Mouse (Mus musculus): ENCODE measurements around the gene Gp2.

The Gp2 gene

DNA sequence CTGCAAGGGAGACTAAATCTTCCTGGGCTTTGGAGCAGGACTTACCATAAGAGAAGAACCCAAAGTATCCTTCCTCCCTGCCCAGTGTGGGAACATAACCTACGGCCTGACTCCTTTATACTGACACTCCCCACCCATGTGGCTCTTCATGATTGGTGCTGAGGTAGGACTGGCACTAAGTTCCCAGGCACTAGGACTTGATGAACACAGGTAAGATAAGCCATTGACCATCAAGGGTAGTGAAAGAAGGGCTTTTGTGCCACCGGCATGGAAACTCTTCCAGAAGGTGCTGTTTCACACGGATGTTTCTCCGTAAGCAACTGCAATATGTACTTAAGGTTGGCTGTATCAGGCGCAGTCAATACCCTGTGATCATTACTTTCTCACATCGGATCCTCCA is at the start of gene Gp2:
Gene Gp2 (minus strand): TSS at position 101 of the 400 bp plus-strand sequence.
- in situ Hi-C loops (cut with MseI, MboI), result no loop called here

DNA sequence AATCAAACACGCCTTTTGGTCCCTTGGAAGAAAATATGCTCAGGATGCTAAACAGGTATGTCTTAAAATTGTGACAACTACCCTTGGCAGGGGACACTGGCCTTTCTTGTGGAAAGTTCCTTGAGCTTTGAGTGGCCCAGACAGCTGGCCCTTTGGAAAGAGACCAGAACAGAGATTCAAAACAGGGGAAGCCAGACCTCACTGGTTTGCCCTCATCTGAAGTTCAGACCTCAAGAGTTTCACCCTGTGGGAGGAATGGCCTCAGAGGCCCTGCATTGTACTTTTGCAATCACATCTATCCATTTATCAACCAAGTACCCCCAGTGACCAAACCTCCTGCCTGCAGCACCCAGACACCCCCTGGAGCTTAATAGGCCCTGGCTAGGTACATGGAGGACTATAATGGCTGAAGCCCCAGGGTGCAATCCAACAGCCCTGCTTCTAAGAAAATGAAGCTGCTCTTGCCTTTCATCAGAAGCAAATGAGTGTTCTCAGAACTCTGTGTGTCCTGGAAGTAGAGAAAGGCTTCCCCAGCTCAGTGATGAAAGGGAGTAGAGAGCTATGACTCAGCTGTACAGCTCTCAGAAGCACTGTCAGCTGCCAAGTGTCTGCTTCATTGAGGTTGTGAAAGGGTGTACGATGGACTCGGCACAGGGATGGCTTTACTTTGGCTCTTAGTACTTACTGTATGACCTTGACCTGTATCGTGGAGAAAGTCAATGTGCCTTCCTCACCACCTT is 31.1 kb upstream of the Gp2 start:
- in situ Hi-C loops (cut with MseI, MboI), result no loop called here

DNA sequence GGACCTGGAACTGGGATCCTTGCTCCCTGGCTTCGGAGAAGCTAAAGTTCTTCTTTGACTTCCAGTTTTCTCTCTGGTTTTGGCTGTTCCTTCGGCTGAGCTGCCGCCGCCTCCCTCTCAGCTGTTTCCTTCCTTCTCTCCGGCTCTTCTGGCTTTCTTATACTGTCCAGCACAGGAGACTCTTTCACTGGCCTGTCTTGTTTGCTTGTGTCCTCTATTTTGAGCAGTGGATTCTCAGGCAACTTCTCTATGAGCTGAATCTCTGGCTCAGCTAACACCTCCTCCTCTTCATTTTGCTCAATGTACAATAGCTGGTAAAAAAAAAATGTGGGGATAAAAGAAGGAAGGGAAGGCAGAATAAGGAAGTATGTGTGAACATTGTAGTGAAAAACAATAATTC is 27.6 kb upstream of the Gp2 start:
- in situ Hi-C loops (cut with MseI, MboI), result no loop called here

DNA sequence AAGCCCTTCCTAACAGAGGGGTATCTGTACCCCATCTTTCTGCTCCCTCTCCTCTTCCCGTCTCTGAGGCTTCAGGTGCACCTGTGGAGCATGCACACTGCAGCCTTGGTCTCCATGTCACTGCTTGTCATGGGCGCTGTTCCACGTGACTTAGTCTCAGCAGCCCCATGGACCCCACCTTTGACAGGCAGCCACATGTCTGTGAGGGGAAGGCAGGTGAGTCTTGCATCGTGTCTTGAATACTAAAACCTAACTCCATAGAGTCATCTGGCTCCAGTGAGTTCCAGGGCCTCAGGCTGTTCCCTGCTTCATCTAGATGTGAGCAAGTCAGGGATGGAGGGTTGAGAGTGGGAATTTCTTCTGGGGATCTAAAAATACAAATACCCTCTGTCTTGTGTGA is 25.1 kb upstream of the Gp2 start:
- in situ Hi-C loops (cut with MseI, MboI), result no loop called here

DNA sequence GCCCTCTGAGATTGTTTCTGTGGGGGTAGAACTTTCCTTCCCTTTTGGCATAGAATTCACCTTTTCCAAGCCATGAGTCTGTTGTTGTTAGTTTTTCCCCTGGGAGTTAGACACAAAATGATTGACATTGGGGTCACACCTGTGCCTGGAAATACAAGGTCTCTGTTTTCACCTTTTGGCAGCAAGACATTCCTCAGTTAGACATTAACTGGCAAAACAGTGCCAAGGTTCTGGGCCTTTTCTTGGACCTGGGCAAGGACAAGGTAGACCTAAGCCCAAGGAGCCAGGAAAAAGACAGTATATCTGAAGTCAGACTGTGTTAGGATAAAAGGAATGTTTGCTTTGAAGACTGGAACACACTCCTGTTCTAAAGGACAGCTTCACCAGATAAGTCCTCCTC is 20.2 kb upstream of the Gp2 start, which contains the start of gene Umod:
Gene Umod (minus strand): TSS at position 27 of the 400 bp plus-strand sequence.
- in situ Hi-C loops (cut with MseI, MboI), result no loop called here

DNA sequence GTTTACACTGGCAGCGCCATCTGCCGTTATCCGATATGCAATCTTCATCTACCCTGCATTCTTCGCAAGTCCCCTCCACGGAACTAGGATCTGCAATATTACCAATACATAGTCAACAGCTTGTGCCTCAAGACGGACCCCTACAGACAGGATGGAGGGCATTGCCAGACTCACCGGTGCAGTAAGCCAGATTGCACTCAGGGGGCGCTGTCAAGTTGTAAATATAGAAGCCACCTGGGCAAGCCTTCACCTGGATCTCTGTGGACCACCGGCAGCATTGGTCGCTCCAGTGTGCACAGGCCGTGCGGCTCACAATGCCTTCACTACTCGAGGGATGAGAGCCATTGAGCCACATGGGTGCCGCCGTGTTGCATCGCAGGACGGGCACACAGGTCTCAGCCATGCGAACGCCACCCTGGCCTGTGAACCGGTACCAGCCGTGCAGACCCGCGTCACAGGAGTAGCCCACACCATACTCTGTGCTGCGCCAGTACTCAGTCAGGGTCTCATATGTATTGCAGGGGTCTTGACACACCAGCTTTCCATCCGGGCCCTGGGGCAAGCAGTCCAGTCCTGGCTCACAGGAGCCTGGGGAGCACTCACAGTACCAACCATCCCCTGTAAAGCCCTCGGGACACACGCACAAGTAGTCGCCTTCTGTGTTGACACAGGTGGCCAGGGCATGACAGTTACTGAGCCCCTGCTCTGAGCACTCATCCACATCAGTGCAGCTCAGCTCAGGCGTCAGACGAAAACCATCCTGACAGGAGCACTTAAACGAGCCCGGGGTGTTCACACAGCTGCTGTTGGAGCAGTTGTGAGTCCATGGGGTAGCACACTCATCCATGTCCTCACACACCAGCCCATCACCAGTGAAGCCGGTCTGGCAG is 17.7 kb upstream of the Gp2 start:
- in situ Hi-C loops (cut with MseI, MboI), result no loop called here

DNA sequence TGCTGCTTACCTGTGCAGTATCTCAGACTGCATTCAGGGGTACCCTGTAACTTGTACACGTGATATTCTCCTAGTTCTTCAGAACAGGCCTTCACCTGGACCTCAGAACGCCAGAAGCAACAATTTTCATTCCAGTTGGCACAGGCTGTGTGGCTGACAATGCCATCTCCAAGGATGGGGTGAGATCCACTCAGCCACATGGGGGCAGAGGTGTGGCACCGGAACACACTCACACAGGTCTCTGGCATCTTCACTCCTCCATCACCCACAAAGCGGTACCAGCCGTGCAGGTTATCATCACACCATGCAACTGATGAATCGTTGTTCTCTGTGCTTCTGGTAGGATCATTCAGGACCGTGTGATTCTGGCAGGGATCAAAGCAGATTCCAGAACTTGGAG is 4.9 kb downstream of the Gp2 start:
- in situ Hi-C loops (cut with MseI, MboI), result no loop called here

DNA sequence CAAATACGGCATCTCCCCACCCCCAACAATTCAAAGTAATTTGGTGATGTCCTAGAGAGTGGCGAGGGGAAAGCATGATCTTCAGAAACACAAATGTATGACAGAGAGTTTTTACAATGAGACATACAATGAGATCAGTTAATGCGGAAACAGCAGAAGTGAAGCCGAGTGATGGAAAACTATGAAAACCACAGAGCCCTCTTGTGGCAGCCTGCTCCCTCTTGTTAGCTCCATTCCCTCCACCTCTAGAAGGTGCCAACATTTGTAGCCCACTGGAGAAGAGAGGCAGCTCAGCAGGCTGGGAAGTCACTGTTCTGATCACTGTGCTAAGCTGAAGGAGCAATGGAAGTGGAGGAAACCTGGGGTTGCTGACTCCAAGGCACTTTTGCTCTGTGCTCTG is 15.2 kb downstream of the Gp2 start:
- in situ Hi-C loops (cut with MseI, MboI), result no loop called here

DNA sequence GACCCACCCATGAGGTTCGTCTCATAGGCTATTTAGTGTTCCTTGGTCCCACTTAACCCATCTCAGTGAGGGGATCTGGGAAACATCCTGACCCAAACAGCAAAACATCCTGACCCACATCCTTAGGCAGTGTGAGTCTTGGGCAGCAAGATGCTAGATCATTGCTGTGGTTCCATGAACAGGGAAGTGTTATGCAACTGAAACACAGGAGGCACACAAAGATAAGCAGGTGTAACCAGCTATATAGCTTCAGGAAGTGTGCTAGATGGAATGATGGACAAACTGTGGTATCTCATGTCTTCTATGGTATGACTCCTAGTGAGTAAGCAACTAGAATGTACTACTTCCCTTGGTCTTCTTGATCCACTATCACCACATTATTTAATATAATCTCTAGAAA is 17.1 kb downstream of the Gp2 start:
- in situ Hi-C loops (cut with MseI, MboI), result no loop called here

DNA sequence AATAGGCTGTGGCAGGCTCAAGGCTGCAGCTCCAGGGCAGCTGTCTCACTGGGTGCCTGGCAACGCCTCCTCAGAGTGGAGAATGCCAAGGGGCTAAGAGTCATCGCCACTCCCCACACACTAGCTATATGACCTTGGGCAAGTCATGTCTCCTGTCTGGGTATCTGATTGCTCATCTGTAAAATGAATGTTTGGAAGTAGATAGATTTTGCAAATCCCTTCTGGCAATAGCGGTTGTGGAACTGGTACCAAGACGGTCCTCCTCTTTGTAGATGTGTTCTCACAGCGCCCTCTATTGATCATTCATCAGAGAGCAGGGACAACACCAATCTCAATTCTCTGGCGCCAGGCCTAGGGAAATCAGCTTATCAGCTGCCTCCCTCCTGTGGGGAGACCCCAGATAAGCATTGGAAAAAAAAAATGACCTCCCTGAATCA is 31.9 kb downstream of the Gp2 start:
- in situ Hi-C loops (cut with MseI, MboI), result loop anchor here in 1 of 2 experiments (10.0 kb wide), 1 partner anchor 412 kb away; no protein-coding TSS in a partner anchor

DNA sequence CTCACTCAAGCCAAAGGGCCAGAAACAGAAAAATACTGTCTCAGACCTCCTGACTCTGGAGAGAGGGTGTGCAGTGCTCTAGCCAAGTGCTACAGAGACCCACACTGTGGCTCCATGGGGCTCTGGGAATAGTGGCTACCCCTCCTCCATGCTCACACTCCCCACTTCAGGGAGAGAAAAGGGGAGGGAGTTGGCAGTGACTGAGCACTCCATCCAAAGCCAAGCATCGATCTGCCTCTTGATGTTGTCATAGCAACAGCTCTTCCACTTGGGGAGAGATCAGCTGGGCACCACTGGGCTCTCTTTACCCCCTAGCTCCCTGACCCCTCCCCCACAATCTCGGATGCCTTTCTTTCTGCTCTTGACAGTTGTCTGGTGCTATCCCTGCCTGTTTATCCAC is 38.4 kb downstream of the Gp2 start:
- in situ Hi-C loops (cut with MseI, MboI), result loop anchor here in 1 of 2 experiments (10.0 kb wide), 1 partner anchor 406 kb away; no protein-coding TSS in a partner anchor

DNA sequence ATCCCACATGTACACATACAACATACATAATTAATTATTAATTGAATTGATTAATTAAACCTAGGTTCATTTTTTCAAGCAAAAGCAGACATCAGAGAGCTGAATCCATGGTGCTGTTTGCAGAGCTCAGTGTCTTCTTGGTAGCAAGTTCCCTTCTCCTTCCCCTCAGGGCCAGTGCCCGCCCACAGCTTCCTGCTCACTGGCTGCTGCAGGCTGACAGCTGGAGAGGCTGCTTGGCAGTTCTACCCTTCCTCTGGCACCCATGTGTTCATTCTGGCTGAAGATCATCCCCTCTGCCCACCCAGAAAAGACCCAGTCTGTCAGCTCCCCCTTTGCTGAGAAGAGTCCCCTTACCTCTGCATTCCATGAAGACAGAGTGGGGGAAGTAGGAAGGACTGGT is 40.6 kb downstream of the Gp2 start:
- in situ Hi-C loops (cut with MseI, MboI), result no loop called here

DNA sequence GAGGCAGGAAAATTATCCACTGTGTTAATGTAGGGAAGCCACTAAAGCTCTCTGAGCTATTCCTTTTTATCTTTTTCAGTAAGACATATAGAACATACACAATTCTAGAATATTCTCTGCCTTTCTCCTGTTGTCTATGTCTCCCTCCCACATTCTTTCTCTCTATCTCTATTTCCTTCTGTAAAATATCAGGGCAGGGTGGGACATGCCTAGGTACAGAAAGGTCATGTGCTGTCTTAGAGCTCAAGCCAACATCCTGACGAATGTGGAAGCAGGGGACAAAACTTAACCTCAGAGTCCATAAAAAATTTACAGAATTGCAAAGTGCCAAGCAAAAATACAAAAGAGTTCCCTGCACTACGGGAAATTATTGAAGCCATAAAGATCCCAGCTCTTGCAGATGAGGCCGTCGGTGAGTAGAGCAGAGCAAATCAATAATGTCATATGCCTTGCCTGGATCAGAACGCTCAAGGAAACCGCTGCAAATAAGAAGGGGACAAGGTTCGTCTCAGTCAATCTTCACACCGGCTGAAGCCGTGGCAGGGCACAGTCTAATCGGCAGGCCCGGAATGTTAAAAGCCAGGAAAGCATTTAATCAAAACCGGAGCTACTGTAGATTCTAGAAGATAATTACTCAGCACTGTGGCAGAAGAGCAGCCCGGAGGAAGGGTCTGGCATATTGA is 64.9 kb downstream of the Gp2 start:
- in situ Hi-C loops (cut with MseI, MboI), result no loop called here

Data from mouse trophoblast stem cell (cell line).